Comparison of ENCODE assay signal across 8 mouse cellular contexts in genomic region chr10:52381321-52381801, GRCm38 (mm10). TPM values are rescaled to one million over a fixed set of nuclear protein-coding genes. Genes with fewer than 3 reads are reported as not detected.
A peak's percentile ranks its signal among the peaks of the same experiment; 100 is the strongest.
DNase-seq lines count a peak whose midpoint lies in the region; ATAC-seq and TF ChIP-seq lines count a peak whose summit lies in the region.

No protein-coding gene starts in this region.

- WGBS in hindbrain, embryonic 12.5 days: 1% methylated on average over 19 of the region's 19 CpGs
- 1% methylated on average over 19 of the region's 19 CpGs for WGBS in lung, postnatal 0 days

- ATAC-seq in hindbrain, embryonic 12.5 days (ENCODE audit: low FRiP score): peak; percentile 76
- ATAC-seq in lung, postnatal 0 days: peak; percentile 11

- peak; percentile 14 to 49 for DNase-seq in layer of hippocampus, adult 18-20 months (ENCODE audit: low spot score in 2 of 2)
- DNase-seq in layer of hippocampus, adult 9-11 months: no peak
- DNase-seq in c-Kit-negative CD71-positive TER-119-positive erythroid progenitor cells, embryonic 14.5 days (ENCODE audit: low read depth, low spot score): peak; percentile 24
- peak; percentile 40 for DNase-seq in lung, postnatal 0 days (ENCODE audit: low spot score)
- peak; percentile 20 for DNase-seq in thymus, postnatal 0 days (ENCODE audit: low spot score)
- no peak for DNase-seq in spleen, postnatal 14 days (ENCODE audit: low spot score in 2 of 2)

- no peaks in the 10 kb centered on the region for H3K27me3 ChIP-seq in ES-Bruce4 (ENCODE audit: control insufficient read depth, insufficient read depth, low read length, poor library complexity, severe bottlenecking)
- no peaks in the 10 kb centered on the region for H3K27me3 ChIP-seq in hindbrain, embryonic 12.5 days
- H3K27me3 ChIP-seq in lung, postnatal 0 days (replicated peaks; ENCODE audit: insufficient read depth, low read length): no peaks in the 10 kb centered on the region

- H3K9ac ChIP-seq in ES-Bruce4 (ENCODE audit: low read depth, poor library complexity, severe bottlenecking): peak overlapping the region; percentile 75
- peak overlapping the region; percentile 86 for H3K9ac ChIP-seq in hindbrain, embryonic 12.5 days
- peak overlapping the region; percentile 84 for H3K9ac ChIP-seq in lung, postnatal 0 days (replicated peaks; ENCODE audit: low read depth)

- H3K27ac ChIP-seq in ES-Bruce4 (ENCODE audit: insufficient read depth, low read length): no peak overlapping the region
- H3K27ac ChIP-seq in hindbrain, embryonic 12.5 days: peak overlapping the region; percentile 95
- peak overlapping the region; percentile 92 for H3K27ac ChIP-seq in lung, postnatal 0 days (ENCODE audit: low read length)

- no peak for TF ChIP-seq CTCF in ES-Bruce4 (IDR thresholded peaks at IDR 0.05; ENCODE audit: low read depth, low read length)
- TF ChIP-seq CTCF in lung, postnatal 0 days (IDR thresholded peaks at IDR 0.05): no peak

- no peak for TF ChIP-seq EP300 in ES-Bruce4 (IDR thresholded peaks at IDR 0.05; ENCODE audit: insufficient read depth, low read depth, low read length)
- TF ChIP-seq EP300 in lung, postnatal 0 days (IDR thresholded peaks at IDR 0.05): no peak

- H3K4me2 ChIP-seq in hindbrain, embryonic 12.5 days (replicated peaks): peak overlapping the region; percentile 65
- peak overlapping the region; percentile 77 for H3K4me2 ChIP-seq in lung, postnatal 0 days (replicated peaks; ENCODE audit: low read depth, low read length)

- H3K9me3 ChIP-seq in ES-Bruce4 (replicated peaks; ENCODE audit: control insufficient read depth, insufficient read depth, low read length, poor library complexity, severe bottlenecking): no peaks in the 10 kb centered on the region
- no peaks in the 10 kb centered on the region for H3K9me3 ChIP-seq in hindbrain, embryonic 12.5 days (replicated peaks)
- H3K9me3 ChIP-seq in lung, postnatal 0 days (ENCODE audit: low read length): no peaks in the 10 kb centered on the region

- peak overlapping the region; percentile 76 for H3K4me3 ChIP-seq in ES-Bruce4 (ENCODE audit: low read depth, low read length)
- H3K4me3 ChIP-seq in hindbrain, embryonic 12.5 days: peak overlapping the region; percentile 74
- peak overlapping the region; percentile 91 for H3K4me3 ChIP-seq in lung, postnatal 0 days (ENCODE audit: low read depth, low read length)

- H3K36me3 ChIP-seq in ES-Bruce4 (ENCODE audit: control insufficient read depth, insufficient read depth, low read length, poor library complexity, severe bottlenecking): no peaks in the 10 kb centered on the region
- no peaks in the 10 kb centered on the region for H3K36me3 ChIP-seq in hindbrain, embryonic 12.5 days
- H3K36me3 ChIP-seq in lung, postnatal 0 days (ENCODE audit: insufficient read depth, low read length): no peaks in the 10 kb centered on the region

- H3K4me1 ChIP-seq in ES-Bruce4 (ENCODE audit: control insufficient read depth, insufficient read depth, low read length): no peaks in the 10 kb centered on the region
- peaks cover 8% of the 10 kb centered on the region for H3K4me1 ChIP-seq in hindbrain, embryonic 12.5 days
- no peaks in the 10 kb centered on the region for H3K4me1 ChIP-seq in lung, postnatal 0 days (ENCODE audit: insufficient read depth, low read depth, low read length)

- no peak for TF ChIP-seq POLR2A in ES-Bruce4 (IDR thresholded peaks at IDR 0.05; ENCODE audit: insufficient read depth, low read length)

RNA-seq across cellular contexts. Expression of gene Gopc, which starts 0.6 kb away (rescaled TPM):
- 10 to 100 TPM; 35.4 to 36.5 TPM for total RNA-seq in layer of hippocampus, adult 18-20 months (2021)
- 18.7 and 20.5 TPM in 2 replicates for polyA plus RNA-seq in ES-Bruce4 (2011; ENCODE audit: insufficient read depth, insufficient read length, low read depth, missing spikeins)
- 30.4 and 32.1 TPM in 2 replicates for polyA plus RNA-seq in hindbrain, embryonic 12.5 days (2016; fragmentation: Nextera tagmentation; extraction: Ambion mirVana)
- polyA plus RNA-seq in lung, postnatal 0 days (2015; fragmentation: Nextera tagmentation; extraction: Ambion mirVana): 13.7 and 15.4 TPM in 2 replicates
- 12.2 and 12.3 TPM in 2 replicates for polyA plus RNA-seq in thymus, postnatal 0 days (2015; fragmentation: Nextera tagmentation; extraction: Ambion mirVana)

RNA-seq across cellular contexts. Expression of gene Nepn, which starts 7.4 kb away (rescaled TPM):
- total RNA-seq in layer of hippocampus, adult 18-20 months (2021): not detected
- polyA plus RNA-seq in ES-Bruce4 (2011; ENCODE audit: insufficient read depth, insufficient read length, low read depth, missing spikeins): not detected in 2 replicates
- polyA plus RNA-seq in hindbrain, embryonic 12.5 days (2016; fragmentation: Nextera tagmentation; extraction: Ambion mirVana): not detected in 2 replicates
- polyA plus RNA-seq in lung, postnatal 0 days (2015; fragmentation: Nextera tagmentation; extraction: Ambion mirVana): not detected in 2 replicates
- polyA plus RNA-seq in thymus, postnatal 0 days (2015; fragmentation: Nextera tagmentation; extraction: Ambion mirVana): 0.07 and 0.09 TPM in 2 replicates

RNA-seq across cellular contexts. Expression of gene Gm26741, which starts 22.8 kb away (rescaled TPM):
- total RNA-seq in layer of hippocampus, adult 18-20 months (2021): not detected
- not detected in 2 replicates for polyA plus RNA-seq in ES-Bruce4 (2011; ENCODE audit: insufficient read depth, insufficient read length, low read depth, missing spikeins)
- polyA plus RNA-seq in hindbrain, embryonic 12.5 days (2016; fragmentation: Nextera tagmentation; extraction: Ambion mirVana): not detected in 2 replicates
- polyA plus RNA-seq in lung, postnatal 0 days (2015; fragmentation: Nextera tagmentation; extraction: Ambion mirVana): not detected in 2 replicates
- not detected in 2 replicates for polyA plus RNA-seq in thymus, postnatal 0 days (2015; fragmentation: Nextera tagmentation; extraction: Ambion mirVana)

RNA-seq across cellular contexts. Expression of gene Nus1, which starts 36.0 kb away (rescaled TPM):
- 10 to 100 TPM; 59.8 to 63.4 TPM for total RNA-seq in layer of hippocampus, adult 18-20 months (2021)
- 49.1 and 53.3 TPM in 2 replicates for polyA plus RNA-seq in ES-Bruce4 (2011; ENCODE audit: insufficient read depth, insufficient read length, low read depth, missing spikeins)
- 19.2 and 20.1 TPM in 2 replicates for polyA plus RNA-seq in hindbrain, embryonic 12.5 days (2016; fragmentation: Nextera tagmentation; extraction: Ambion mirVana)
- polyA plus RNA-seq in lung, postnatal 0 days (2015; fragmentation: Nextera tagmentation; extraction: Ambion mirVana): 9.0 and 11.3 TPM in 2 replicates
- polyA plus RNA-seq in thymus, postnatal 0 days (2015; fragmentation: Nextera tagmentation; extraction: Ambion mirVana): 8.3 and 11.0 TPM in 2 replicates

Comparison
In these comparisons a context has a peak if more than half of its experiments do, and no peak if none do; other contexts are left out.
1. DNase-seq: peak in layer of hippocampus, adult 18-20 months (2 of 2), c-Kit-negative CD71-positive TER-119-positive erythroid progenitor cells, embryonic 14.5 days (single experiment), lung, postnatal 0 days (single experiment) and thymus, postnatal 0 days (single experiment); none in layer of hippocampus, adult 9-11 months (single experiment) and spleen, postnatal 14 days (0 of 2).
2. Peak in every context shown above with its lines, with median percentiles within 50 percentile points of each other: H3K4me3 ChIP-seq and H3K9ac ChIP-seq.